Mouse (Mus musculus) erythroblast, embryonic 14.5 days (primary cell): ENCODE measurements around the gene Vav2.

Experiments
- GATA1 ChIP-seq: IDR thresholded peaks from 2 replicates; pipeline ENCODE4 v1.6.1; 2012; ENCODE audit warnings: low read length, inconsistent platforms, mixed read lengths
- TAL1 ChIP-seq: IDR thresholded peaks from 3 replicates; pipeline ENCODE4 v1.6.1; 2012; ENCODE audit warnings: low read length, inconsistent platforms, mixed read lengths

GRCm38 (mm10) chr2:27245947-27246346 is 180.9 kb downstream of the Vav2 start:
- TF ChIP-seq TAL1 (no peak), GATA1 (no peak)
